Mouse (Mus musculus) MEL (cell line): ENCODE results near the gene Sipa1l3.

Experiments used
- CHD2 ChIP-seq: IDR thresholded peaks from 2 replicates; pipeline ENCODE4 v1.6.1; 2011; ENCODE audit warnings: low read length, improper control_type of control experiment
- CTCF ChIP-seq, 3 experiments: IDR thresholded peaks in 2 of 3; conservative IDR thresholded peaks in 1 of 3; 2 replicates each; pipeline ENCODE4 v1.5.1; 2011 to 2012; ENCODE audit warnings: low read length in 3 of 3, low read depth in 2 of 3, mild to moderate bottlenecking in 2 of 3, improper control_type of control experiment in 1 of 3, inconsistent platforms in 1 of 3, mixed read lengths in 1 of 3, moderate library complexity in 1 of 3; ENCODE audit not compliant: control insufficient read depth in 1 of 3, insufficient read depth in 1 of 3, poor library complexity in 1 of 3, severe bottlenecking in 1 of 3
- EP300 ChIP-seq, 2 experiments: IDR thresholded peaks; 2 replicates each; pipeline ENCODE4 v1.6.1; 2011; ENCODE audit warnings: improper control_type of control experiment in 2 of 2, low read length in 2 of 2, low read depth in 1 of 2, mild to moderate bottlenecking in 1 of 2
- GABPA ChIP-seq: IDR thresholded peaks from 2 replicates; pipeline ENCODE4 v1.6.1; 2012; ENCODE audit warnings: low read depth, mild to moderate bottlenecking, inconsistent platforms, low read length, improper control_type of control experiment, moderate library complexity
- NELFE ChIP-seq: IDR thresholded peaks from 2 replicates; pipeline ENCODE4 v1.6.1; 2011; ENCODE audit warnings: low read depth, low read length, improper control_type of control experiment
- POLR2A ChIP-seq, 2 experiments: IDR thresholded peaks; 2 replicates each; pipeline ENCODE4 v1.6.1; 2011 to 2012; ENCODE audit warnings: low read length in 2 of 2, mild to moderate bottlenecking in 2 of 2, control low read depth in 1 of 2, improper control_type of control experiment in 1 of 2, low read depth in 1 of 2, moderate library complexity in 1 of 2; ENCODE audit not compliant: control insufficient read depth in 1 of 2, insufficient read depth in 1 of 2, poor library complexity in 1 of 2

DNA sequence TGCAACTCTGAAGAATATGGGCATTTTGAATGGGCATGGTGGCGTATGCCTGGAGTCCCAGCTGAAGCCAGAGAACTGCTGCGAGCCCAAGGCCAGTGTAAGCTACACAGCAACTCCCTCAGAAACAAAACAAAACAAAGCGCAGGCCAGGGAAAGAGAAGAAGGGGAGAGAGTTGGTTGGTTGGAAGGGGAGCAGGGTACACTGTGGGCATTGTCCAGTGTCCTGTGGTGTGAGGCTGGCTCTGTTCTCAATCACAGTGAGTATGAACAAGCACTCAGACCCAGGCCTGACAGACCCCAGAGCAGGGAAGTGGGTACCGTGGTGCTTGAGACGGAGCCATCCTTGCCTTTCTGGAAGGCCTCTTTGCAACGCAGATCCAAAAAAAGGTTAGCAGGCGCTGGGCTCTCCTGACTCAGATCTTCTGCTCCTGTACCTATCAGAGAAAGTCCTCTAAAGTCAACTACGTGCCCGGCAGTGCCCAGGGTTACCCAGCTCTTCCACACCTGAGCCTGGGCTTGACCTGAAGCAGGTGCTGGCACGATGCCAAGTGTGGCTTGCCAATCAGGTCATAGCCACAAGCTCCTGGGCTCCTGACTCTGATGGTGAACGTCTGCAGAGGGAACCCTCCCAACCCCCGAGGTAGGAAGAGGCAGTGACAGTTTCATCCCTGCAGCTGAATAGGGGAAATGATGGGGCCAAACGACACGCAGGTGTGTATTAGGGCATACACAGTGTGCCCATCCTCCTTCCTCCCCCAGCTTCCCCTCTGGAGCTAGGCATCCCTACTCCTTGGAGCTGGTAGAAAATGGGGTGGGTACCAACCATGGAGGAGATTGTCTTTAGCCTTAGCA, 59.3 kb downstream of the Sipa1l3 start:
- TF ChIP-seq CTCF (IDR thresholded peaks at IDR 0.05 in 2 of 3, conservative IDR thresholded peaks at IDR 0.05 in 1 of 3; ENCODE audit: control insufficient read depth in 1 of 3, insufficient read depth in 1 of 3, low read depth in 2 of 3, low read length in 3 of 3, poor library complexity in 1 of 3, severe bottlenecking in 1 of 3) (no peak), GABPA (no peak), POLR2A (IDR thresholded peaks at IDR 0.05; ENCODE audit: control insufficient read depth in 1 of 2, insufficient read depth in 1 of 2, low read depth in 1 of 2, low read length in 2 of 2, poor library complexity in 1 of 2) (no peak), CHD2 (no peak), NELFE (no peak), EP300 (IDR thresholded peaks at IDR 0.05; ENCODE audit: low read depth in 1 of 2, low read length in 2 of 2) (no peak)
